Mouse (Mus musculus) liver, postnatal 0 days (tissue): ENCODE results near the gene Dennd4b. TPM values are rescaled to one million over a fixed set of nuclear protein-coding genes. Genes with fewer than 3 reads are reported as not detected.
"Not testable (repeated sequence)": the region's sequence is repeated elsewhere in the genome, so short reads cannot be mapped to it uniquely, and the experiment has no call there.

ENCODE experiments used
- ATAC-seq: fragments of 200-750 bp; cut with Nextera tagmentation; 2 replicates; pipeline ENCODE4 v1.8.0; 2017; ENCODE audit warnings: mild to moderate bottlenecking, moderate library complexity
- DNase-seq: peaks from one replicate; pipeline ENCODE4 v3.0.0-alpha.2; 2016
- H3K27ac ChIP-seq: fragments of 300-500 bp; sonication (generic); 2 replicates; pipeline ENCODE4 v1.5.1; 2014; ENCODE audit warnings: antibody characterized with exemption, moderate library complexity, mild to moderate bottlenecking, low read depth
- H3K27me3 ChIP-seq: fragments of 300-500 bp; sonication (generic); 2 replicates; pipeline ENCODE4 v1.6.1; 2014; ENCODE audit warnings: low read length, control low read depth, mixed read lengths; ENCODE audit not compliant: insufficient read depth
- H3K36me3 ChIP-seq: fragments of 300-500 bp; sonication (generic); replicated peaks from 2 replicates; pipeline ENCODE4 v1.6.1; 2014; ENCODE audit warnings: mild to moderate bottlenecking, control low read depth, low read length, moderate library complexity, mixed read lengths; ENCODE audit not compliant: insufficient read depth
- H3K4me1 ChIP-seq: fragments of 300-500 bp; sonication (generic); 2 replicates; pipeline ENCODE4 v1.6.1; 2014; ENCODE audit warnings: antibody characterized with exemption, mild to moderate bottlenecking, control low read depth; ENCODE audit not compliant: insufficient read depth
- H3K4me2 ChIP-seq: fragments of 300-500 bp; sonication (generic); 2 replicates; pipeline ENCODE4 v1.6.1; 2014; ENCODE audit warnings: low read depth, mild to moderate bottlenecking, low read length, moderate library complexity, mixed read lengths
- H3K4me3 ChIP-seq: fragments of 300-500 bp; sonication (generic); 2 replicates; pipeline ENCODE4 v1.5.1; 2014; ENCODE audit warnings: low read depth, low read length
- H3K9ac ChIP-seq: fragments of 300-500 bp; sonication (generic); replicated peaks from 2 replicates; pipeline ENCODE4 v1.6.1; 2014; ENCODE audit warnings: mild to moderate bottlenecking, moderate library complexity
- H3K9me3 ChIP-seq: fragments of 300-500 bp; sonication (generic); 2 replicates; pipeline ENCODE4 v1.6.1; 2016; ENCODE audit warnings: mild to moderate bottlenecking, control low read depth, low read length, mixed read lengths
- CTCF ChIP-seq: sonication (generic); IDR thresholded peaks from 2 replicates; pipeline ENCODE4 v1.5.1; 2016; ENCODE audit warnings: antibody characterized with exemption, low read depth
- EP300 ChIP-seq: IDR thresholded peaks from 2 replicates; pipeline ENCODE4 v1.6.1; 2016; ENCODE audit warnings: antibody characterized with exemption, low read depth, mild to moderate bottlenecking
- WGBS: fragments of 180-500 bp; shearing (Covaris S2); extraction: QIAGEN DNeasy Blood & Tissue Kit; methylation state at CpG from one replicate; pipeline ENCODE4 v1.1.7; 2014; ENCODE audit not compliant: insufficient replicate concordance; 5-methylcytosine and 5-hydroxymethylcytosine counted together
- polyA plus RNA-seq: library from polyadenylated mRNA; unstranded; fragments of >200 nt; fragmentation: Nextera tagmentation; extraction: Ambion mirVana; gene quantifications from 2 replicates; pipeline ENCODE4 v1.2.1, GENCODE M21; 2015

Gene Dennd4b
- polyA plus RNA-seq, 1 experiment from 2014 or later, result 2.0 TPM

DNA sequence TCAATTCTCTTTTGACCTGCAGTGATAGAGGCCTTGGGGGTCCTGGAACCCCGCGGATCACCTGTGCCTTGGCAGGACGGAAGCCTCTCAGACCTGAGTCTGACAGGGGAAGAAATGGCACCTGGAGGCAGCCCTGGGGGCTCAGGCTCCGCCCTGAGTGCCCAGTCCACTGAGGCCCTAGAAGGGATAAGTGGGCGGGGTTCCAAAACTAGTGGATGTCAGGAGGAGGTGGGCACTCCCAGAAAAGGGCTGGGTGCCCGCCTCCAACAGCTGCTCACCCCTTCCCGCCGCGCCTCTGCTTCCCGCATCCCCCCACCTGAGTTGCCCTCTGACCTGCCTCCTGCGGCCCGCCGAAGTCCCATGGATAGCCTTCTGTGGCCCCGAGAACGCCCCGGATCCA is 11.9 kb downstream of the Dennd4b start:
- H3K27ac ChIP-seq, result no peak overlapping the region
- H3K9me3 ChIP-seq, result no peaks in the 10 kb centered on the region
- H3K4me1 ChIP-seq, result no peaks in the 10 kb centered on the region
- ATAC-seq, result no peak
- no peak overlapping the region for H3K4me3 ChIP-seq
- no peaks in the 10 kb centered on the region for H3K27me3 ChIP-seq
- H3K4me2 ChIP-seq, result no peak overlapping the region
- H3K9ac ChIP-seq, result no peak overlapping the region
- no peak for DNase-seq
- TF ChIP-seq CTCF, result no peak
- no peak for TF ChIP-seq EP300
- peaks cover 56% of the 10 kb centered on the region for H3K36me3 ChIP-seq
- 57% methylated on average over 16 of the region's 16 CpGs for WGBS

- no peak overlapping the region for H3K27ac ChIP-seq
- WGBS, result 81% methylated on average over 9 of the region's 9 CpGs
- ATAC-seq (no peak), DNase-seq (no peak)
- no peaks in the 10 kb centered on the region for H3K9me3 ChIP-seq
- no peak overlapping the region for H3K4me2 ChIP-seq
- H3K27me3 ChIP-seq, result no peaks in the 10 kb centered on the region
- no peak overlapping the region for H3K4me3 ChIP-seq
- no peaks in the 10 kb centered on the region for H3K4me1 ChIP-seq
- H3K36me3 ChIP-seq, result peaks cover 50% of the 10 kb centered on the region
- H3K9ac ChIP-seq, result no peak overlapping the region
- TF ChIP-seq EP300, result no peak
- TF ChIP-seq CTCF, result no peak
These were observed 12.8 kb downstream of the Dennd4b start for GRCm38 (mm10) chr3:90277793-90278192.

- no peak for ATAC-seq
- TF ChIP-seq CTCF (no peak), EP300 (no peak)
- Histone ChIP-seq H3K9me3 (no peaks in the 10 kb centered on the region), H3K4me3 (no peak overlapping the region), H3K4me1 (no peaks in the 10 kb centered on the region), H3K36me3 (peaks cover 49% of the 10 kb centered on the region), H3K4me2 (no peak overlapping the region), H3K27ac (no peak overlapping the region), H3K27me3 (no peaks in the 10 kb centered on the region), H3K9ac (no peak overlapping the region)
- no peak for DNase-seq
- 86% methylated on average over 10 of the region's 10 CpGs for WGBS
These were observed 13.2 kb downstream of the Dennd4b start for GRCm38 (mm10) chr3:90278211-90278610.

DNA sequence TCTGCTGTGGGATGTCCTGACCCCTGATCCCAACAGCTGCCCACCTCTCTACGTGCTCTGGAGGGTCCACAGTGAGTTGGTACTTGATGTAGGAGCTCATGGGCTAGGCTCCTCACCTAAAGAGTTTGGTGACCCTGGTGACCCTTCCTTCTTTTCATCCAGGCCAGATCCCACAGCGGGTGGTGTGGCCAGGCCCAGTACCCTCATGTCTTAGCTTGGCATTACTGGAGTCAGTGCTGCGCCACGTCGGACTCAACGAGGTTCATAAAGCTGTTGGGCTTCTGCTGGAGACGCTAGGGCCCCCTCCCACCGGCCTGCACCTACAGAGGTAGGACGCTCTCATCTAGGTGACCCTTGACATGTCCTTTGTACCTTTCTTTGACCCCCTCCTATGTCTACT is 14.2 kb downstream of the Dennd4b start:
- TF ChIP-seq EP300 (no peak), CTCF (no peak)
- no peaks in the 10 kb centered on the region for H3K27me3 ChIP-seq
- DNase-seq, result no peak
- no peaks in the 10 kb centered on the region for H3K9me3 ChIP-seq
- H3K4me1 ChIP-seq, result no peaks in the 10 kb centered on the region
- H3K4me2 ChIP-seq, result no peak overlapping the region
- WGBS, result 84% methylated on average over 9 of the region's 9 CpGs
- H3K27ac ChIP-seq, result no peak overlapping the region
- H3K36me3 ChIP-seq, result peaks cover 42% of the 10 kb centered on the region
- no peak for ATAC-seq
- no peak overlapping the region for H3K9ac ChIP-seq
- no peak overlapping the region for H3K4me3 ChIP-seq

GRCm38 (mm10) chr3:90279743-90280142 is 14.8 kb downstream of the Dennd4b start:
- DNase-seq, result no peak
- Histone ChIP-seq H3K36me3 (peaks cover 40% of the 10 kb centered on the region), H3K4me1 (no peaks in the 10 kb centered on the region), H3K27me3 (no peaks in the 10 kb centered on the region), H3K4me2 (no peak overlapping the region), H3K9me3 (no peaks in the 10 kb centered on the region), H3K9ac (no peak overlapping the region), H3K4me3 (no peak overlapping the region), H3K27ac (no peak overlapping the region)
- ATAC-seq, result no peak
- TF ChIP-seq EP300 (no peak), CTCF (no peak)
- WGBS, result 93% methylated on average over 7 of the region's 7 CpGs

- H3K36me3 ChIP-seq, result peaks cover 37% of the 10 kb centered on the region
- no peaks in the 10 kb centered on the region for H3K27me3 ChIP-seq
- H3K9me3 ChIP-seq, result no peaks in the 10 kb centered on the region
- DNase-seq (no peak), ATAC-seq (no peak)
- no peak for TF ChIP-seq CTCF
- TF ChIP-seq EP300, result no peak
- no peak overlapping the region for H3K4me3 ChIP-seq
- no peak overlapping the region for H3K9ac ChIP-seq
- H3K4me2 ChIP-seq, result no peak overlapping the region
- WGBS, result 89% methylated on average over 9 of the region's 9 CpGs
- H3K27ac ChIP-seq, result no peak overlapping the region
- H3K4me1 ChIP-seq, result no peaks in the 10 kb centered on the region
These were observed 15.7 kb downstream of the Dennd4b start for GRCm38 (mm10) chr3:90280708-90281107.

GRCm38 (mm10) chr3:90284150-90284549 is 19.2 kb downstream of the Dennd4b start:
- Histone ChIP-seq H3K4me2 (no peak overlapping the region), H3K4me1 (no peaks in the 10 kb centered on the region), H3K4me3 (no peak overlapping the region), H3K36me3 (peaks cover 14% of the 10 kb centered on the region; the same call in 1 of the 2 replicates), H3K9me3 (no peaks in the 10 kb centered on the region), H3K27me3 (no peaks in the 10 kb centered on the region), H3K27ac (no peak overlapping the region), H3K9ac (no peak overlapping the region)
- no peak for TF ChIP-seq EP300
- peak; percentile 28 for TF ChIP-seq CTCF
- 85% methylated on average over 2 of the region's 2 CpGs for WGBS
- DNase-seq (no peak), ATAC-seq (no peak)

DNA sequence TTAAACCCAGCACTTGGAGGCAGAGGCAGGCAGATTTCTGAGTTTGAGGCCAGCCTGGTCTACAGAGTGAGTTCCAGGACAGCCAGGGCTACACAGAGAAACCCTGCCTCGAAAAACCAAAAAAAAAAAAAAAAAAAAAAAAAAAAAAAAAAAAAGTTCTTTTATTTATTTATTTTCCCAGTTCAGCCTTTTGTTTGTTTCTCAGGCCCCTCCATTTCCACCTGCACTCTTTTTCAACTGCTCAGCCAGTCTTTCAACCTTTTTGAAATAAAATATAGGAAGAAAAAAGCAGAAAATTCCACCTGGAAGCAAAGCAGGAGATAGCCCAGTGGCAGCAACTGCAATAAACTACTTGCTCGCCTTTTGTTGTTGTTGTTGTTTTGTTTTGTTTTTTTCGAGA is 24.4 kb downstream of the Dennd4b start:
- not testable (repeated sequence) for ATAC-seq, H3K36me3 ChIP-seq, H3K27ac ChIP-seq, H3K4me3 ChIP-seq, H3K4me1 ChIP-seq, DNase-seq, H3K9me3 ChIP-seq, H3K9ac ChIP-seq, H3K4me2 ChIP-seq, H3K27me3 ChIP-seq
- 65% methylated on average over 2 of the region's 3 CpGs for WGBS
